Mouse (Mus musculus): ENCODE measurements around the gene Oscar.
"Not testable (repeated sequence)": the region's sequence is repeated elsewhere in the genome, so short reads cannot be mapped to it uniquely, and the experiment has no call there.

The Oscar gene

DNA sequence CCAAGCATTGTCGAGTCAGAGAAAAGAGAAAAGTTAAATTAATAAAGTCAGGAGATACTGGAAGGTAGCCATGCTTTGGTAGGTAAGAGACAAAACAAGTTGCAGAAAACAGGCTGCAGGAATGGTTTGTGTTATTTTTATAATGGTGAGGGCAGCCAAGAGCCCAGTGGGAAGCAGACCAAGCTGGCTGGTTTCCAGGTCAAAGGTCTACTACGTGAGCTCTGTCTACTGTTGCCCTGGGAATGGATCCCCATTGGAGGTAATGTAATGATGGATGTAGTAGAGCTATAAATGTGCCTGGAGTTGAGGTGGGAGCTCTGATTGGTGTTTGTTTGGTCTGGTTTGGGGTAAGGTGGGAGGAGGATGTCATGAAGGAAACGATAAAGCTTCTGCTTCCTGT is 6.9 kb downstream of the Oscar start:
- DNase-seq, result no peak

DNA sequence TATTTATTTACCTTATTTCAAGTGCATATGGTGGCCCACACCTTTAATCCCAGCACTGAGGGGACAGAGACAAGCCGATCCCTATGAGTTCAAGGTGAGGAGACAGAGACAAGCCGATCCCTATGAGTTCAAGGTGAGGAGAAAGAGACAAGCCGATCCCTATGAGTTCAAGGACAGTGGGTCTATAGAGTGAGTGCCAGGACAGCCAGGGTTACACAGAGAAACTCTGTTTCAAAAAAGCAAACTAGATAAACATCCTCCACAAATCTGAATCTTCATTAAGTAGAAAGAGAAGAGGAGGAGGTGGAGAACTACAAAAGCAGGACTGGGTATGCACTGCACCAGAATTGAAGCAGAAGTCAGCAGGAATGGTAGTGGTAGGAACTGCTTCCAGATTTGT is 7.3 kb downstream of the Oscar start:
- no peak for DNase-seq

DNA sequence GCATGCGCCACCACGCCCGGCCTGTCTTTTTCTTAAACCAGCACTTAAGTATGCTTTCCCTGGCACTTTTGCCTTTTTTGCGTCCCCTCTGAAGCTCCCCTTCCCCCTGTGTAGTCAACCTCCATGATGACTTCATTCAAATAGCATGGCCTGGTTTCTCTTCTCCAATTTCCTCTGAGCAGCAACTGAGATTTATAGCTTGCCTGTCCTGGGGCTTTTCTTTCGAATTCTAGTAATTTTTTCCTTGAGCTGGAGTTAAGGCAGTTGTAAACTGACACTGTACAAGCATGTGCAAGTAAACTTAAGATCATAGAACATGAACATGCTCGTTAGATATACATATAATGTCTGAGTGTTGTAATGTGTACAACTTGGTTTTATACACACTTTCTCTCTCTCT is 8.6 kb downstream of the Oscar start:
- DNase-seq, result no peak

- no peak for DNase-seq
Measured at GRCm38 (mm10) chr7:3606798-3607197, 9.2 kb downstream of the Oscar start.

DNA sequence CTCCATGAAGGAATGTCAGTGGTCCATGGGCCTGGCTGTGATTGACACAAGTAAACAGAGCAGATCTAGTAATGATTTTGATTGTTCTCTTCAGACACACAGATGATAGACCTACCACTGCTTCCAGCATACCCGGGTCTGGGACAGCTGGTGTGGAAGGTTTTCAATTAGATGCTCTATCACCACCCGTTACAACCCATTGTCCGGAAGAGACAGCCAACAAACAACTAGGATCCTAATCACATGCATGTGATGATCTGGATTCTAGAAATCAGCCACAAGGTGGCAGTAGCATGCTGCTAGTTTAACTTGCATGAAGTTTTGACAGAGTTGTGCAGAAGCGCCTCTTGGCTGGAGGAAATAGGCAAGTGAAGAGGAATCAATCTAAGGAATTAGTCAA is 14.8 kb downstream of the Oscar start:
- peak; percentile 64 for DNase-seq

DNA sequence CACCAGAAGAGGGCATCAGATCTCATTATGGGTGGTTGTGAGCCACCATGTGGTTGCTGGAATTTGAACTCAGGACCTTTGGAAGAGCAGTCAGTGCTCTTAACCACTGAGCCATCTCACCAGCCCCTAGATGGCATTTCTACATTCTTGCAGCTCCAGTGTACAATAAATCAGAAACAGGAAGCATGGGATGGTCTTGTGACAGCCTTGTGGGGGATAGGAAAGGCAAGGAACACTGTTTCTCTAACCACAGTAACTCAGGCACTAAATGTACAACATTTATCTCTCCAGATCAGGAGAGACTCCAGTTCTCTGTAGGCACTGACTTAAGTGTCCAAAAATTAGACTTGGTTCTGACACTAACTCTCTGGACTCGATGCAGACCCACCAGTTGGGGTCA is 18.2 kb downstream of the Oscar start:
- DNase-seq, result not testable (repeated sequence)

- no peak for DNase-seq
Measured at GRCm38 (mm10) chr7:3595146-3595545, 20.8 kb downstream of the Oscar start.

DNA sequence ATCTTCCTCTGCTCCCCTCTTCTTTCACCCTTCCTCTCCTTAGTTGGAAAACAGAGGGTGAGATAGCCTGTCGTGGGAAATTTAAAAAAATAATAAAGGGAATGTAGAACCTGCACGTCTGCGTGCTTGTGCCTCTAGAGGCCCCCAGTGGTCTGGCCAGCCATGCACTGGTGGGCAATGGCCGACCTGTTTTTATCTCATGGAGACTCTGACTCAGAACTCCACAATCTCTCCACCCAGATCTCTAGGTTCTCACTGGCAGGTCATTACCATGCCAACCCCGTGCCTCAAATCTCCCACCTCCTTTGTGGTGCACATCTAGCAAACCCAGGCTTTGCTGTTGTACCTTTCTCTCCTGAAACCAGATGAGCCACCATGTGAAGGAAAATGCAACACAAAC is 21.3 kb downstream of the Oscar start:
- DNase-seq, result no peak

GRCm38 (mm10) chr7:3593855-3594254 is 22.1 kb downstream of the Oscar start:
- DNase-seq, result no peak

DNA sequence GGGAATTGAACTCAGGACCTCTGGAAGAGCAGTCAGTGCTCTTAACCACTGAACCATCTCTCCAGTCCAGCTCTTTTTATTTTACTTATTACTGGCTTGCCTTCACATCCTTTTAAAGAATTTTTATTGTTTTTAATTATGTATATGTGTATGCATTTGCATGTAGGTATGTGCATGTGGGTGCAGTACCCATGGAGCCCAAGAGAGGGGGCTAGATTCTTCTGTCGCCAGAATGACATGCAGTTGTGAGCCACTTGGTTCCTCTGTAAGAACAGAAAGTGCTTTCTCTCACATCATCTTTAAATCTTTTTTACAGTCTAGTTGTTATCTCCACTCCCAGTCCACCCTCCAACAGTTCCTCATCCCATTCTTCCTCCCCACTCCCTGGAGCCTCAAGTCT is 24.4 kb downstream of the Oscar start:
- DNase-seq, result no peak

GRCm38 (mm10) chr7:3590550-3590949 is 25.4 kb downstream of the Oscar start:
- DNase-seq, result no peak

GRCm38 (mm10) chr7:3587292-3587691 is 28.7 kb downstream of the Oscar start:
- no peak for DNase-seq

GRCm38 (mm10) chr7:3586255-3586654 is 29.7 kb downstream of the Oscar start:
- no peak for DNase-seq

DNA sequence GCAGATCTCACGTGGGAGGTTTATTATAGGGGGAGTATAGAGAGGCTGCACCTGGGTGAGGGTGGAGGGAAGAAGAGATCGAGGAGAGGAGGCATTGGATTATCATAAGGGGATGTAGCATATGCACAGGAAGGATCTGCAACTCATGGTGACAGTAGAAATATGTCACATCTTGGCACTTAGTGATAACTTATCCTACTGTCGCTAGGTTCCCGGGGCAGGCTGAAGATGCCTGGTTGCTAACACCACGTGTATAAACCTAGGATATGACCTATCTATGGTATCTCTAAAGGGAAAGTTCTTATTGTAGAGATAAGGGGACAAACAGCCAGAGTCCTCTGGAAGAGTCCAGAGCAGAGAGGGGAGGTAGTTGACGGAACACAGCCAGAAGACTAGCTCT is 30.2 kb downstream of the Oscar start:
- no peak for DNase-seq

DNA sequence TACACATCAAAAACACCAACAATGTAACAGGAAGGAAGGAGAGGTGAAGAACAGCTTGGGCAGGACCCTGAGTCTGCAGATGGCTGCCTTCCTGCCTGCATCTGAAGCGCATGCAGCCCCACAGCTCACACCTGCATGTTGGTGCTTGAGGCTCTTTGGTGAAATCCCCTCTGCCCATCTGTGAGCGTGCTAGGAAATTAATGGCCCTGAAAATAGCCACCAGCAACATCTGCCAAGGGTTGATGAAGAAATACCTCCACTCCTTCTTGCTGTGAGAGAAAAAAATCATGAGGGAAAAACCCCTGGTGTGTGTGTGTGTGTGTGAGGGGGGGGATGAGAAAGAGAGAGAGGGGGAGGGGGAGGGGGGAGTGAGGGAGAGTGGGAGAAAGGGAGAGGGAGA is 35.9 kb downstream of the Oscar start:
- no peak for DNase-seq

DNA sequence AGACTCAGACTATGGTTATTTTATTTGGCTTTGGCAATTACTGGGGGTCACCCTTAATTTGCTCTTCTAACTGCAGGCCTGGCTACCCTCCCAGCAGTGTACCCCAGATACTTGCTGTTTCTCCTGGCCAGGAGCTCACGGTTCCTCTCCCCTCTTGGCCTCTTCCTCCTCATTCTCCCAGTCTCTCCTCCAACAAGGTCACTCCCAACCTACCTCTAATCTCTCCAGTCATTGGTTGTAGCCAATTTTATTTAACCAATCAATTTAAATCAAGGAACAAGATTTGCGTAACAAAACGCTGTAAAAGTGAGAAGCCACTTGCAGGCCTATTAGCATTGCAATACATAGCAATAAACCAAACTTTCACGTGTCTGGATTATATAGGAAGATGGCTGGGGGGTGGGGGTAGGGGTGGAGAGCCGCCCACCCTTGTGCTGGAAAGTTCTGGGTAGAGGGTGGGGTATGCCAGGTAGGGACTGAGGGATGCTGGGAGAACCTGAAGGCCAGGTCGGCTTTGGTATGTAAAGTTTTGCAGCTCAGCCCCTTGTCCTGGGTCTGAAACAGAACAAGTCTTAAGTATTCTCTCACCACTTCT is 36.9 kb downstream of the Oscar start:
- no peak for DNase-seq

- DNase-seq, result no peak
Measured at GRCm38 (mm10) chr7:3578196-3578595, 37.8 kb downstream of the Oscar start.

DNA sequence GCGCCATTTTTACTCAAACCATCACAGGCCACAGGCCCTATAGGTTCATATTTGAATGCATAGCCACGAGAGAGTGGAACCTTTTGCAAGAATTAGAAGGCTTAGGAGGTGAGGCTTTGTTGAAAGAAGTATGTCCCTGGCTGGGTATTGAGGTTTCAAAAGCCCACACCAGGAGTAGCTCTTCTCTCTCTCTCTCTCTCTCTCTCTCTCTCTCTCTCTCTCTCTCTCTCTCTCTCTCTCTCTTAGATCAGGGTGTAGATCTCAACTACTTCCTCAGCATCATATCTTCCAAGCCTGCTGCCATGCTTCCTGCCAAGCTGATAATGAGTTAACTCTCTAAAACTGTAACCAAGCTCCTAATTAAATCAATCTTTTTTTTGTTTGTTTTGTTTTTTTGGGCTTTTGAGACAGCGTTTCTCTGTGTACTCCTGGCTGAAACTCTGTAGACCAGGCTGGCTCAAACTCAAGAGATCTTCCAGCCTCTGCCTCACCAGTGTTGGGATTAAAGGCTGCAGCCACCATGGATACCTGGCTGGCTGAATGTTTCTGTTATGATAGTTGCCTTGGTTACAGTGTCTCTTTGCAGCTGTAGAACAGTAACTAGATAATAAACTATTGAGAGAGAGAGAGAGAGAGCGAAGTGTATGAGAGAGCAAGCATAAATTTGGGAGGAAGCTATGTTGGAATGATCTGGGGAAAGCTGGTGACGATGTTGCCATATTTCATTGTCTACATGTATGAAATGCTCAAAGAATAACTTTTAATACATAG is 39.4 kb downstream of the Oscar start:
- DNase-seq, result no peak

- no peak for DNase-seq
Measured at GRCm38 (mm10) chr7:3574216-3574615, 41.7 kb downstream of the Oscar start.

- DNase-seq, result no peak
Measured at GRCm38 (mm10) chr7:3571847-3572246, 44.1 kb downstream of the Oscar start.

- not testable (repeated sequence) for DNase-seq
Measured at GRCm38 (mm10) chr7:3570580-3570979, 45.4 kb downstream of the Oscar start.

DNA sequence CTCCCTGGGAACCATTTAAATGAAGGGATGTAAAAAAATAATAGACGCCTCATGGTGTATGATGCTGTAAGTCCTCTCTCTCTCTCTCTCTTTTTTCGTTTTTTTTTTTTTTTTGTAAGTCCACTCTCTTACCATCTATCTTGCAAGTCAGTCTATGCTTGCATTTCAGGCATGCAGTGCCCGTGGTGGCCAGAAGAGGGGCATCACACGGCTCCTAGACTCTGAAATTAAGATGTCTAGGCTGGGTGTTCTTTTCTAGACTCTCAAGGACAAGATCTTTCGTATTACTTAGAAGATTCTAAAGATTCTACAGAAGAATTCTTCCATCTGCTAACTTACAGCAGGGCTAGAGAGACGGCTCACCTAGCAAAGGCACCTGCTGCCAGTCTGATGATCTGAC is 46.2 kb downstream of the Oscar start:
- no peak for DNase-seq

DNA sequence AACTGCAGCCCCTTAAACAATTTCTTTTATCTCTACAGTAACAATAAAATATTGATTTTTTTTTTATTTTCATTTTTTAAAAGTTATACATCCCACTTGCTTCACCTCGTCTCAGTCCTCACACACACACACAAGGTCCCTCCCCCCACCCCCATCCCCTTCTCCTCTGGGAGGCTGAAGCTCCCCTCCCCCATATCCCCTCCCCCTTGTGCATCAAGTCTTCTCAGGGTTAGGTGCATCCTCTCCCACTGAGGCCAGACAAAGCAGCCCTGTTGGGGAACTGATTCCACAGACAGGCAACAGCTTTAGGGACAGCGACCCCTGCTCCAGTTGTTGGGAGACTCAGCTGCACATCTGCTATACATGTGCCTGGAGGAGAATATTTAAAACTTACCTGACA is 48.6 kb downstream of the Oscar start:
- no peak for DNase-seq

All from cerebellum, adult 9-10 months (tissue).